Mouse (Mus musculus) liver, adult 2 months (tissue): ENCODE data around the gene Limk2.

ENCODE experiments used
- CTCF ChIP-seq: fragments of 200-500 bp; IDR thresholded peaks from 2 replicates; pipeline ENCODE4 v1.5.1; 2011; ENCODE audit warnings: low read depth, low read length, control low read depth
- POLR2A ChIP-seq: fragments of 200-500 bp; IDR thresholded peaks from 2 replicates; pipeline ENCODE4 v1.6.1; 2011; ENCODE audit warnings: low read length, control low read depth; ENCODE audit not compliant: insufficient read depth; ENCODE audit errors: extremely low read depth

DNA sequence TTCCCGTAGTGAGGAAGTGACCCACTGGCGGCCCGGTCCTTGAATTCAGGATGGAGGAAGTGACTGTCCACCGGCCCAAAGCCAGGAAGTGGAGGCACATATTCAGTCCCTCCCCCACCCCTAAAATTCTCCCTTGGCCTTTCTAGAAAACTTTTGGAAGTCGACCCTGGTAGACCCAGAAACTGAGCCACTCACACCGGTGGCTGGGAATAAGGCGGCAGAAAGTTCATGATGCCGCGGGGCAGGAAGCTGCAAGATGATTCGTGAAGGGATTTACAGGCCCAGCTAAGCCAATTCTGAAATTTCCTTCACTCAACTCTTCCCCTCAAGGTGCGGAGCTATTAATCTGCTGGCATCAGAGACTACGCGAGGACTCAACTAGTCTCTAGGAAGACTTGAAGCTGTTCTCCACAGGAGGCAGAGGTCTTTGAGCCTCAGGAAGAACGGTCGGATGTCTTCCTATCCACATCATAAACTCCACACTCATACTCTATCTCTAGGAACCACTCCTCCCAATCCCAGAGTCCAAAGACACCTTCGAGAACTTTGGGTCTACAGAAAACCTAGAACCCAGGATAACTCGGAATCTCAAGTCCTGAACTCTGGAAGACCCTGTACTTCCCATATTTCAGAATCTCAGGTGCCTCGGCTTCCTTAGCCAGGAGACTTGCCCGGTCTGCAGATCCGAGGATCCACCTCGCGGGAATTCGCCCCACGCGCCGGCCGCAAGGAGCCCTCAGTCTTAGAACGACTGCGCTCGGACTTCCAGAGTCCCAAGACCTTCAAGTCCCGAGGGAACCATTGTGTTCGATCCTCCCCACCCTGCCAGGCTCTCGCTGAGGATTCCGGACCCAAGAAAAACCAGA is 625 bp downstream of the Limk2 start:
- TF ChIP-seq CTCF (no peak), POLR2A (no peak)
